ENCODE assay signal across 10 mouse cellular contexts in the genomic region with DNA sequence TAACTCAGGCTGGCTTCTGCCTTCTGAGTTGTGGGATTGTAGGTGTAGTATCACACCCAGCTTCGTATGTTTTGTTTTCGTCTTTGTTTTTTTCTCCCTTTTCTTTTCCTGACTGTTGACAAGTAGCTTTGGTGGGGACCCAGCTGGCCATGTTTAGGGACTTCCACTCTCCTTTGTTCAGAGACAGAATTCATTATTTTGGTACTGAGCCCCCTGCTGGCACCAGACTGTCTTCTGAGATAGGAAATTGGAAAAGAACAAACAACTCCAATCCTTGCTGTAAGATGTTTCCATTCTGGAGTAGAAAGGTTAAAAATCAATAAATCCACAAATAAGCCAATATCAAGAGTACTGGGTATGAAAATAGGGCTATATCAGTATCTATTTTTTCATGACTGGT. TPM values are rescaled to one million over a fixed set of nuclear protein-coding genes. Genes with fewer than 3 reads are reported as not detected.
A peak's percentile ranks its signal among the peaks of the same experiment; 100 is the strongest.
DNase-seq lines count a peak whose midpoint lies in the region; ATAC-seq lines count a peak whose summit lies in the region.
"Had no signal": no experiment of that assay in that cellular context is flagged by ENCODE, and none has a peak within 500 bp of the region (broad histone marks: within the 10 kb centered on the region; RNA-seq: fewer than 3 reads in every experiment).

No protein-coding gene starts in this region.

- peaks cover 32% of the 10 kb centered on the region for H3K4me1 ChIP-seq in heart, embryonic 13.5 days

- H3K9ac ChIP-seq in heart, embryonic 13.5 days, result no peak overlapping the region

- no peak for ATAC-seq in heart, embryonic 13.5 days (ENCODE audit: extremely low read depth, insufficient number of reproducible peaks, low FRiP score, low TSS enrichment)
- no peak for ATAC-seq in granulocyte monocyte progenitor cell, adult 5-6 weeks (replicated peaks; ENCODE audit: poor library complexity, severe bottlenecking)

- no peaks in the 10 kb centered on the region for H3K36me3 ChIP-seq in heart, embryonic 13.5 days

- peak overlapping the region; percentile 74 for H3K27ac ChIP-seq in heart, embryonic 13.5 days (replicated peaks)
- H3K27ac ChIP-seq: macrophage had no signal

- peaks cover 36% of the 10 kb centered on the region for H3K27me3 ChIP-seq in heart, embryonic 13.5 days (replicated peaks)

- H3K4me3 ChIP-seq in heart, embryonic 13.5 days, result no peak overlapping the region

- 39% methylated on average over 2 of the region's 2 CpGs for WGBS in heart, embryonic 13.5 days

- no peak for DNase-seq in heart, adult 8-10 months (ENCODE audit: low spot score)
- peak; percentile 40 for DNase-seq in thymus, postnatal 4 days
- DNase-seq in thymus, postnatal 14 days, result no peak
- DNase-seq in kidney, postnatal 10 days, result peak; percentile 69
- no peak for DNase-seq in thymus, postnatal 10 days (ENCODE audit: low spot score in 2 of 2)
- no peak for DNase-seq in urinary bladder, postnatal 14 days (ENCODE audit: low spot score)

- H3K4me2 ChIP-seq in heart, embryonic 13.5 days, result 0 out of 2 replicates have a peak overlapping the region, but pooled peaks have one; percentile 63

- no peaks in the 10 kb centered on the region for H3K9me3 ChIP-seq in heart, embryonic 13.5 days

RNA-seq across cellular contexts. Expression of a gene that starts 3.7 kb away (rescaled TPM):
- 15.2 and 17.1 TPM in 2 replicates for polyA plus RNA-seq in heart, embryonic 13.5 days (2015; fragmentation: Nextera tagmentation; extraction: Ambion mirVana)
- 1 to 10 TPM; 5.3 to 8.0 (median 7.2) TPM for total RNA-seq in heart, adult 8-10 months (2022)
- 25.2 and 27.0 TPM in 2 replicates for total RNA-seq in granulocyte monocyte progenitor cell, adult 5-6 weeks (2014; fragmentation: Nextera tagmentation)
- 13.6 and 14.1 TPM in 2 replicates for total RNA-seq in granulocyte monocyte progenitor cell, adult 5-6 weeks (2017)

RNA-seq across cellular contexts. Expression of a gene that starts 5.0 kb away (rescaled TPM):
- polyA plus RNA-seq in heart, embryonic 13.5 days (2015; fragmentation: Nextera tagmentation; extraction: Ambion mirVana), result 34.7 and 36.1 TPM in 2 replicates
- total RNA-seq in heart, adult 8-10 months (2022), result 10 to 100 TPM; 21.4 to 53.8 (median 48.1) TPM
- not detected in 2 replicates for total RNA-seq in granulocyte monocyte progenitor cell, adult 5-6 weeks (2014; fragmentation: Nextera tagmentation)
- not detected in 2 replicates for total RNA-seq in granulocyte monocyte progenitor cell, adult 5-6 weeks (2017)
- polyA plus RNA-seq: macrophage had no signal

RNA-seq across cellular contexts. Expression of a gene that starts 17.4 kb away (rescaled TPM):
- polyA plus RNA-seq in heart, embryonic 13.5 days (2015; fragmentation: Nextera tagmentation; extraction: Ambion mirVana), result 43.5 and 44.2 TPM in 2 replicates
- total RNA-seq in heart, adult 8-10 months (2022), result 1 to 10 TPM; 3.7 to 8.9 (median 4.9) TPM
- 246 and 266 TPM in 2 replicates for total RNA-seq in granulocyte monocyte progenitor cell, adult 5-6 weeks (2014; fragmentation: Nextera tagmentation)
- total RNA-seq in granulocyte monocyte progenitor cell, adult 5-6 weeks (2017), result 78.6 and 96.8 TPM in 2 replicates

RNA-seq across cellular contexts. Expression of a gene that starts 19.6 kb away (rescaled TPM):
- 0.27 TPM in 1 of 2 replicates, not detected in the other for polyA plus RNA-seq in heart, embryonic 13.5 days (2015; fragmentation: Nextera tagmentation; extraction: Ambion mirVana)
- total RNA-seq in heart, adult 8-10 months (2022), result not detected
- total RNA-seq in granulocyte monocyte progenitor cell, adult 5-6 weeks (2014; fragmentation: Nextera tagmentation), result not detected in 2 replicates
- not detected in 2 replicates for total RNA-seq in granulocyte monocyte progenitor cell, adult 5-6 weeks (2017)
- total RNA-seq: gastrocnemius, postnatal 36 days had no signal
- polyA plus RNA-seq: macrophage had no signal

RNA-seq across cellular contexts. Expression of a gene that starts 21.8 kb away (rescaled TPM):
- polyA plus RNA-seq in heart, embryonic 13.5 days (2015; fragmentation: Nextera tagmentation; extraction: Ambion mirVana), result not detected in 2 replicates
- total RNA-seq in heart, adult 8-10 months (2022), result not detected
- not detected in 2 replicates for total RNA-seq in granulocyte monocyte progenitor cell, adult 5-6 weeks (2014; fragmentation: Nextera tagmentation)
- total RNA-seq in granulocyte monocyte progenitor cell, adult 5-6 weeks (2017), result not detected in 2 replicates
- total RNA-seq: gastrocnemius, postnatal 36 days had no signal
- polyA plus RNA-seq: macrophage had no signal

Comparison
In these comparisons a context has a peak if more than half of its experiments do, and no peak if none do; other contexts are left out.
1. DNase-seq: peak in thymus, postnatal 4 days (single experiment) and kidney, postnatal 10 days (single experiment); none in heart, adult 8-10 months (single experiment), thymus, postnatal 14 days (single experiment), thymus, postnatal 10 days (0 of 2) and urinary bladder, postnatal 14 days (single experiment).
2. RNA of a gene that starts 5.0 kb away (total RNA-seq): 21.4 to 53.8 TPM in heart, adult 8-10 months; not detected in granulocyte monocyte progenitor cell, adult 5-6 weeks; every median in the first group is over 10 times any median in the second.
3. RNA of a gene that starts 17.4 kb away (total RNA-seq): 78.6 to 266 TPM in granulocyte monocyte progenitor cell, adult 5-6 weeks; 3.7 to 8.9 TPM in heart, adult 8-10 months; every median in the first group is over 4 times any median in the second.